Mouse (Mus musculus): ENCODE data around the gene Ush1g. TPM values are rescaled to one million over a fixed set of nuclear protein-coding genes. Genes with fewer than 3 reads are reported as not detected.

Ush1g gene
- total and polyA plus RNA-seq, 2 experiments from 2014 or later = 0.06 to 0.33 TPM

DNA sequence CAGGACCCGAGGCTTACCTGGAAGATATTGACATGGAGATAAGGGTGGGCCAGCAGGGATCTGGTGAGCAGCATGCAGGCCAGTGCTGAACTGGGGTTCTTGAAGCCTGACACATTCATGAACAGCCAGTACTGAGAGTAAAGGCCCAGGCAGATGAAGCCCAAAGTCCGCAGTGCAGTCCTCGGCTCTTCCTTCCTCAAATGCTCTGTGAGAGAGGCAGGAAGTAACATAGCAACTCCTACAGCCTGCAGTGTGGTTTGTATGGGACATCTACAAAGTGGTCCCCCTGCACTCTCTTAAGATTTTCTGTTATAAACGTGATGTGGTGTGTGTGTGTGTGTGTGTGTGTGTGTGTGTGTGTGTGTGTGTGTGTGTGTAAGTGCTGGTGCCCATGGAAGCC lies 36.6 kb downstream of the Ush1g start:
- Histone ChIP-seq H3K27ac (ENCODE audit: low read depth, low read length) (no peak overlapping the region), H3K9ac (no peak overlapping the region), H3K4me2 (ENCODE audit: low read depth) (no peak overlapping the region), H3K4me1 (ENCODE audit: insufficient read depth) (no peaks in the 10 kb centered on the region; the same call in 1 of the 2 replicates), H3K36me3 (ENCODE audit: insufficient read depth) (no peaks in the 10 kb centered on the region), H3K9me3 (ENCODE audit: low read length) (no peaks in the 10 kb centered on the region), H3K4me3 (ENCODE audit: low read depth, low read length) (no peak overlapping the region), H3K27me3 (ENCODE audit: insufficient read depth, low read length) (no peaks in the 10 kb centered on the region)
- no peak for TF ChIP-seq CTCF (IDR thresholded peaks at IDR 0.05; ENCODE audit: low read depth)
- ATAC-seq (no peak), DNase-seq (no peak)
- WGBS = 81% methylated on average over 4 of the region's 4 CpGs

DNA sequence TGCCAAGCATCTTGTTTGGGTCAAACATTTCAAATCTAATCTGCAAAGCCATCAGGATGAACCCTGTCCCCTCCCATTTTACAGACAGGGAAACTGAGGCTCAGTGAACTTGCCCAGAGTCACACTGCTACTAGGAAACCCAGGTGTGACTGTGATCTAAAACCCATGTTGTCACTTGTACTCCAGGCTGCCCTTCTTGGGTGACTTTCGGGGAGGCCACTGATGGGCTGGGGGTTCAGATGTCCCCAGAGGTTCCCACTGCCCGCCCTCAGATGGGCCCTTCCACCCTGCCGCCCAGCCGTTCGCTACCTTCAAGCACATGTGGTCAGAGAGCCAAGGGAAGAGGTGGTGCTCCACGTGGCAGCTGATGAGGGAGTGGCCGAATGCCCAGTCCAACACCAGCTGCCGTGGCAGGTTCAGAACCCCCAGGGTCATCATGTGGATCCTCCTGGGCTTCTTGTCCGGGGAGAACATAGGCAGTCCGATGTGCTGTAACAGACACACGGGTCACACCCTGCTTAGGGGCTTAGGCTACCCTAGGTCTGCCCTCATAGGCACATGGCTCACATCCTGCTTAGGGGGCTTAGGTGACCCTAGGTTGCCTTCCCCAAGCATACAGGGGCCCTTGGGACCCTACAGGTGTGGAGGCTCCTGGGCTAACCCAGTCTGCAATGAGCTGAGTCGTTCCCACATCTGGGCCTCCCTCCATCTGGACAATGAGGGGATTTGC lies 37.8 kb downstream of the Ush1g start:
- Histone ChIP-seq H3K36me3 (ENCODE audit: insufficient read depth) (no peaks in the 10 kb centered on the region), H3K4me2 (ENCODE audit: low read depth) (no peak overlapping the region), H3K27me3 (ENCODE audit: insufficient read depth, low read length) (no peaks in the 10 kb centered on the region), H3K9ac (no peak overlapping the region), H3K27ac (ENCODE audit: low read depth, low read length) (no peak overlapping the region), H3K4me1 (ENCODE audit: insufficient read depth) (no peaks in the 10 kb centered on the region; the same call in 1 of the 2 replicates), H3K9me3 (ENCODE audit: low read length) (no peaks in the 10 kb centered on the region), H3K4me3 (ENCODE audit: low read depth, low read length) (no peak overlapping the region)
- no peak for TF ChIP-seq CTCF (IDR thresholded peaks at IDR 0.05; ENCODE audit: low read depth)
- DNase-seq (no peak), ATAC-seq (no peak)
- 89% methylated on average over 12 of the region's 12 CpGs for WGBS

DNA sequence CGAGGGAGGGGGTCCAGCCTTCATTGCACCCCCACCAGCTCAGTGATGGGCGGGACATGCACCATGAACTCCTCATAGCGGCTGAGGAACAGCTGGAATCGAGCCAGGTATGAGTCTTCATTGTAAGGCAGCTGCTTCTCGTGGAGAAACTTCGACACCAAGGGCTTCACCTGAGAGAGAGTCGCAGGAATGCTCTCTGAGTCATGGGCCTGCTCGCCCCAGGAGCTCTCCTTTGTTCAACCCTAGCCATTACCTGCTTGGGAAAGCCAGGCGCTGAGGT lies 38.4 kb downstream of the Ush1g start:
- no peaks in the 10 kb centered on the region for H3K36me3 ChIP-seq (ENCODE audit: insufficient read depth)
- TF ChIP-seq CTCF (IDR thresholded peaks at IDR 0.05; ENCODE audit: low read depth) = no peak
- WGBS = 67% methylated on average over 9 of the region's 9 CpGs
- no peak overlapping the region for H3K4me3 ChIP-seq (ENCODE audit: low read depth, low read length)
- ATAC-seq (no peak), DNase-seq (no peak)
- no peak overlapping the region for H3K27ac ChIP-seq (ENCODE audit: low read depth, low read length)
- H3K4me1 ChIP-seq (ENCODE audit: insufficient read depth) = no peaks in the 10 kb centered on the region; the same call in 1 of the 2 replicates
- no peak overlapping the region for H3K9ac ChIP-seq
- no peaks in the 10 kb centered on the region for H3K9me3 ChIP-seq (ENCODE audit: low read length)
- H3K4me2 ChIP-seq (ENCODE audit: low read depth) = no peak overlapping the region
- H3K27me3 ChIP-seq (ENCODE audit: insufficient read depth, low read length) = no peaks in the 10 kb centered on the region

DNA sequence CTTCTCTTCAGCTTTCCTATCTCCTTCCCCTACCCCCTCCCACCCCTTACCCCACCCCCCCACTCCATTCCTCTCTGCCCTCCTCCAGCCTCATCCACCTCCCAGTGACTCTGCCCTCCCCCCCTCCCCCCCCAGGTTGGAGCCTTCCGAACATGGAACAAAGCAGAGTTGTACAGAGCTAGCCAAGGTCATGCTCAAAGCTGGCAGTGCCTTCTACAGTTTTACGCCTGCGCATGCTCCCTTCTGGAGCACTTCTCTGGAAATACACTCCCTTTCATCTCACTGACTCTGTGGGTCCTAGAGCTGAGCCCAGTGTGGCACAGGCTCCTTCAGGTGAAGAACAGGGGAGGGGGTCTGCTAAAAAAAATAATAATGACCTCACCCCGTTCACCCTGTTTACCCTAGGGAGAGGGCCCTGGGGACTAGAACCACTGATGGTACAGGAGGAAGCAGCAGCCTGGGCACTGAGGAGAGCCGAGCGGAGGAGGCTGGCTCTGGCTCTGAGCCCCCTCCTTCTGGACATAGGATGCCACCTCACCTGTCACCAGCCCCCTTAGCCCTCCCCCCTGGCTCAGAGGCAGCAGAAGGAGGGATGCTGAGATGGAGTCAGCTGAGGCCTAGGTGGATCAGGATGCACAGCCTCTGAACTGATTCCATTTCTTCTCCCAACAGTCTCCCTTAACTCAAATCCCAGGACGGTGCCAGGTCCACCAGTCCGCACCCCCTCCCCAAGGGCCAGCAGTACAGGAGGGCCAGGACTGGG lies 38.9 kb downstream of the Ush1g start:
- peak; percentile 65 for ATAC-seq
- TF ChIP-seq CTCF (IDR thresholded peaks at IDR 0.05; ENCODE audit: low read depth) = no peak
- no peaks in the 10 kb centered on the region for H3K27me3 ChIP-seq (ENCODE audit: insufficient read depth, low read length)
- H3K4me2 ChIP-seq (ENCODE audit: low read depth) = no peak overlapping the region
- WGBS = 79% methylated on average over 8 of the region's 8 CpGs
- H3K9ac ChIP-seq = no peak overlapping the region
- H3K9me3 ChIP-seq (ENCODE audit: low read length) = no peaks in the 10 kb centered on the region
- no peak overlapping the region for H3K4me3 ChIP-seq (ENCODE audit: low read depth, low read length)
- H3K4me1 ChIP-seq (ENCODE audit: insufficient read depth) = no peaks in the 10 kb centered on the region; the same call in 1 of the 2 replicates
- H3K27ac ChIP-seq (ENCODE audit: low read depth, low read length) = peak overlapping the region; percentile 16; the same call in 1 of the 2 replicates
- no peaks in the 10 kb centered on the region for H3K36me3 ChIP-seq (ENCODE audit: insufficient read depth)
- peak; percentile 49 for DNase-seq

DNA sequence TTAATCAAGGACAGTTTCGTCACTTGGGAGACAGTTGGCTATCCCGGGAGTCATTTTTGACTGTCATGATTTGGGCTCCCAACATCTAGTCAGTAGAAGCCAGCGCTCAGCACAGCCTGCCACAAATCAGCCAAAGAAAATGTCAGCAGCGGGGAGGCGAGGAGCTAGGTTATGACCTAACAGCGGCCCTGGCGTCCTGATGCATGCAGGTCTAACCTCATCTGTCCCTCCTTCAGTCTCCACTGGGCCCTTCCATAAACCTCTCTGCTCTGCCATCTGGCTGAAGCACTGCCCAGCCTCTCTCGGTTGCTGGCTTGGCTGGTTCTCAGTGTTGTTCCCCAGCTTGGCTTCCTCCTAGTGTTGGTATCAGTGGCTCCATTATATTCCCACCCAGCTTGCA lies 39.5 kb downstream of the Ush1g start:
- Histone ChIP-seq H3K4me3 (ENCODE audit: low read depth, low read length) (no peak overlapping the region), H3K36me3 (ENCODE audit: insufficient read depth) (no peaks in the 10 kb centered on the region), H3K27ac (ENCODE audit: low read depth, low read length) (peak overlapping the region; percentile 16; the same call in 1 of the 2 replicates), H3K9ac (no peak overlapping the region), H3K4me1 (ENCODE audit: insufficient read depth) (no peaks in the 10 kb centered on the region; the same call in 1 of the 2 replicates), H3K4me2 (ENCODE audit: low read depth) (no peak overlapping the region), H3K9me3 (ENCODE audit: low read length) (no peaks in the 10 kb centered on the region), H3K27me3 (ENCODE audit: insufficient read depth, low read length) (no peaks in the 10 kb centered on the region)
- 74% methylated on average over 8 of the region's 8 CpGs for WGBS
- ATAC-seq (peak; percentile 64), DNase-seq (peak; percentile 39)
- no peak for TF ChIP-seq CTCF (IDR thresholded peaks at IDR 0.05; ENCODE audit: low read depth)

DNA sequence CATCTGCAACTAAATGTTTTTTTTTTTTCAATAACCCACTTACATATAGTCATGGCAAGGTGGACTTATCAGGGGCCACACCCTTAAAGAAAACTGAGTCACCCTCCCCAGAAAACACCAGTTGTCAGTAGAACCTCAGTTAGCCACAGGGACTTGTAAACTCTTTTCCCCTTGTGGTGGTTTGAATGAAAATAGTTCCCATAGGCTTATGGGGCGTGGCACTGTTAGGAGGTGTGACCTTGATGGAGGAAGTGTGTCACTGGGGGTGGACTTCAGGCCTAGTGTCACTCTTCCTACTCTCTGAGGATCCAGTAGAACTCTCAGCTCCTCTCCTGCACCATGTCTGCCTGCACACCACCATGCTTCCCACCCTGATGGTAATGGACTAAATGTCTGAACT lies 42.1 kb downstream of the Ush1g start:
- 72% methylated on average over 1 of the region's 1 CpGs for WGBS
- no peak overlapping the region for H3K4me2 ChIP-seq (ENCODE audit: low read depth)

DNA sequence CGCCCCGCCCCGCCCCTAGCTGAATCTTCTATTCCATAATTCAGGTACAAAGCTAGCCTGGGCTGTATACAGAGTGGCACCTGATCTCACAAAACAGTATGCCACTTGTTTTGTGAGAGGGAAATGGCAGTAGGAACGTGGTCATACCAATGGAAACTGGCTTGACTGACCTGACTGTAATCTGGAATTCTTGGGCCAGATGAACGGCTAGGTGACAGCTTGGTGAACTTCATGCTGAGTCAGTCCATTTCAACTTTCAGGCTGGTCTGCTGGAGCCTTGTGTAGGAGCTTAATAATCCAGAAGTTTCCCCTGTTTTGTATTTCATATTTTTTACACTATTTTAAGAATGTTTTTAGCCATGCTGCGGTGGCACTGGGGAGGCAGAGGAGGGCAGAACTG lies 43.7 kb downstream of the Ush1g start:
- H3K9ac ChIP-seq = no peak overlapping the region
- H3K27me3 ChIP-seq (ENCODE audit: insufficient read depth, low read length) = no peaks in the 10 kb centered on the region
- no peak for TF ChIP-seq CTCF (IDR thresholded peaks at IDR 0.05; ENCODE audit: low read depth)
- H3K4me2 ChIP-seq (ENCODE audit: low read depth) = no peak overlapping the region
- H3K9me3 ChIP-seq (ENCODE audit: low read length) = no peaks in the 10 kb centered on the region
- 86% methylated on average over 6 of the region's 6 CpGs for WGBS
- H3K4me1 ChIP-seq (ENCODE audit: insufficient read depth) = 0 out of 2 replicates have a peak, but pooled peaks cover 6% of the 10 kb centered on the region
- no peak overlapping the region for H3K4me3 ChIP-seq (ENCODE audit: low read depth, low read length)
- no peak overlapping the region for H3K27ac ChIP-seq (ENCODE audit: low read depth, low read length)
- ATAC-seq (no peak), DNase-seq (no peak)
- H3K36me3 ChIP-seq (ENCODE audit: insufficient read depth) = no peaks in the 10 kb centered on the region

More for the DNA sequence above, 42.1 kb downstream of the Ush1g start:
- TF ChIP-seq CTCF (IDR thresholded peaks at IDR 0.05; ENCODE audit: low read depth) = no peak
- no peak for ATAC-seq
- no peak overlapping the region for H3K27ac ChIP-seq (ENCODE audit: low read depth, low read length)
- no peaks in the 10 kb centered on the region for H3K36me3 ChIP-seq (ENCODE audit: insufficient read depth)
- DNase-seq = no peak
- H3K4me3 ChIP-seq (ENCODE audit: low read depth, low read length) = no peak overlapping the region
- H3K9ac ChIP-seq = no peak overlapping the region
- H3K9me3 ChIP-seq (ENCODE audit: low read length) = no peaks in the 10 kb centered on the region
- H3K27me3 ChIP-seq (ENCODE audit: insufficient read depth, low read length) = no peaks in the 10 kb centered on the region
- 0 out of 2 replicates have a peak, but pooled peaks cover 6% of the 10 kb centered on the region for H3K4me1 ChIP-seq (ENCODE audit: insufficient read depth)

Data from forebrain, postnatal 0 days (tissue).